9 mouse cellular contexts compared by ENCODE assay signal in the genomic region with DNA sequence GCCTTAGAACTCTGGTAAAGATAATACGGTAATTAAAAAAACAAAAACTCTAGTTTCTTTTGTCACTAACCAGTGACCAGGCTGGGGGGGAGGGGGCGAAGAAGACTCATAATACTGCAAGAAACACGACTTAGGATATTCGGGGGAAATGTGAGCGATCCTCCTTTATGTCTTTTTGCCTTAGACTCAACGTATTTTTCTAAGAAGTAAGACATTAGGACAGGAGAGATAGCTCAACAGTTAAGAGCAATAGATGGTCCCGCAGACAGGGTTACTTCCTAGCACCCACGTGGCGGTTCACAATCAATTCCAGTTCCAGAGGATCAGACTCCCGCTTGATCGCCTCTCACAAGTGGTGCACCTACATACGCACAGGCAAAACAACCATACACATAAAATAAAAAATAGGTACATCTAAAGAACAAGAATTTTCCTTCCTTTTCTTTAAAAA. TPM values are rescaled to one million over a fixed set of nuclear protein-coding genes. Genes with fewer than 3 reads are reported as not detected.
A peak's percentile ranks its signal among the peaks of the same experiment; 100 is the strongest.
DNase-seq lines count a peak whose midpoint lies in the region; ATAC-seq and TF ChIP-seq lines count a peak whose summit lies in the region.
"Had no signal": no experiment of that assay in that cellular context is flagged by ENCODE, and none has a peak within 500 bp of the region (broad histone marks: within the 10 kb centered on the region; RNA-seq: fewer than 3 reads in every experiment).

No protein-coding gene starts in this region.

- peaks cover 23% of the 10 kb centered on the region for H3K36me3 ChIP-seq in limb, embryonic 12.5 days
- H3K36me3 ChIP-seq in stomach, embryonic 16.5 days (ENCODE audit: control insufficient read depth, insufficient read depth, low read length): peaks cover 10% of the 10 kb centered on the region

- peaks cover 16% of the 10 kb centered on the region for H3K4me1 ChIP-seq in limb, embryonic 12.5 days (replicated peaks)
- H3K4me1 ChIP-seq in stomach, embryonic 16.5 days (ENCODE audit: control insufficient read depth, insufficient read depth, low read length): peaks cover 11% of the 10 kb centered on the region

- H3K4me2 ChIP-seq in limb, embryonic 12.5 days: peak overlapping the region; percentile 89
- H3K4me2 ChIP-seq in stomach, embryonic 16.5 days (ENCODE audit: low read depth, low read length): peak overlapping the region; percentile 74

- intact Hi-C loops in gastrocnemius, adult 2 months (cut with DNase I): no loop called here
- intact Hi-C loops in gastrocnemius, postnatal 36 days (cut with DNase I): loop anchor here (10.0 kb wide), 1 partner anchor 389 kb away; the partner anchor contains the start of gene Khdc4

- WGBS in limb, embryonic 12.5 days: 3% methylated on average over 12 of the region's 12 CpGs
- WGBS in stomach, embryonic 16.5 days: 1% methylated on average over 12 of the region's 12 CpGs

- peak overlapping the region; percentile 80 for H3K4me3 ChIP-seq in gastrocnemius, adult 2 months
- peak overlapping the region; percentile 73 for H3K4me3 ChIP-seq in limb, embryonic 12.5 days (replicated peaks)
- peak overlapping the region; percentile 69 for H3K4me3 ChIP-seq in stomach, embryonic 16.5 days (replicated peaks; ENCODE audit: low read length)

- H3K9me3 ChIP-seq in limb, embryonic 12.5 days: no peaks in the 10 kb centered on the region
- no peaks in the 10 kb centered on the region for H3K9me3 ChIP-seq in stomach, embryonic 16.5 days (replicated peaks; ENCODE audit: control insufficient read depth, low read length)

- TF ChIP-seq CTCF in gastrocnemius, adult 2 months (IDR thresholded peaks at IDR 0.05): no peak

- H3K27me3 ChIP-seq in limb, embryonic 12.5 days: no peaks in the 10 kb centered on the region
- no peaks in the 10 kb centered on the region for H3K27me3 ChIP-seq in stomach, embryonic 16.5 days (ENCODE audit: control insufficient read depth, insufficient read depth, low read length)

- peak overlapping the region; percentile 96 for H3K27ac ChIP-seq in gastrocnemius, adult 2 months
- H3K27ac ChIP-seq in limb, embryonic 12.5 days: peak overlapping the region; percentile 90
- H3K27ac ChIP-seq in stomach, embryonic 16.5 days (ENCODE audit: low read length): peak overlapping the region; percentile 97

- H3K9ac ChIP-seq in limb, embryonic 12.5 days (replicated peaks): peak overlapping the region; percentile 64
- H3K9ac ChIP-seq in stomach, embryonic 16.5 days (ENCODE audit: low read length): peak overlapping the region; percentile 85

- peak; percentile 8 for ATAC-seq in limb, embryonic 12.5 days (ENCODE audit: insufficient number of reproducible peaks, insufficient read depth, low FRiP score, low TSS enrichment, low read depth)
- 0 out of 2 replicates have a peak, but pooled peaks have one; percentile 15 for ATAC-seq in stomach, embryonic 16.5 days (ENCODE audit: insufficient read depth, low FRiP score)
- no peak; the same call in none of the 2 replicates for ATAC-seq in megakaryocyte progenitor cell, adult 5-6 weeks (replicated peaks; ENCODE audit: poor library complexity)

- DNase-seq in gastrocnemius, adult 2 months: no peak
- no peak for DNase-seq in gastrocnemius, postnatal 36 days
- peak; percentile 28 for DNase-seq in right cerebral cortex, postnatal 4 days
- DNase-seq in right cerebral cortex, adult 18-20 months: no peak
- no peak for DNase-seq in spleen, postnatal 10 days (ENCODE audit: low spot score in 2 of 2)

RNA-seq across cellular contexts. Expression of gene Tsacc, which starts 0.7 kb away (rescaled TPM):
- total RNA-seq in gastrocnemius, adult 2 months (2021): 1 to 10 TPM; 5.4 to 7.3 TPM
- total RNA-seq in gastrocnemius, postnatal 36 days (2021): 1 to 10 TPM; 4.2 to 5.3 TPM
- polyA plus RNA-seq in limb, embryonic 12.5 days (2016; fragmentation: Nextera tagmentation; extraction: Ambion mirVana): 13.5 and 14.3 TPM in 2 replicates
- 10.0 and 12.0 TPM in 2 replicates for polyA plus RNA-seq in stomach, embryonic 16.5 days (2015; fragmentation: Nextera tagmentation; extraction: Ambion mirVana)
- total RNA-seq in megakaryocyte progenitor cell, adult 5-6 weeks (2015): 10.3 and 12.2 TPM in 2 replicates
- 4.1 and 5.3 TPM in 2 replicates for total RNA-seq in megakaryocyte progenitor cell, adult 5-6 weeks (2017)

RNA-seq across cellular contexts. Expression of gene Cct3, which starts 0.8 kb away (rescaled TPM):
- total RNA-seq in gastrocnemius, adult 2 months (2021): 100 to 1,000 TPM in 1 of 2 experiments, 10 to 100 TPM in 1; 96.7 to 119 TPM
- 10 to 100 TPM; 85.5 to 97.0 TPM for total RNA-seq in gastrocnemius, postnatal 36 days (2021)
- polyA plus RNA-seq in limb, embryonic 12.5 days (2016; fragmentation: Nextera tagmentation; extraction: Ambion mirVana): 642 and 647 TPM in 2 replicates
- 424 and 435 TPM in 2 replicates for polyA plus RNA-seq in stomach, embryonic 16.5 days (2015; fragmentation: Nextera tagmentation; extraction: Ambion mirVana)
- total RNA-seq in megakaryocyte progenitor cell, adult 5-6 weeks (2015): 620 and 719 TPM in 2 replicates
- total RNA-seq in megakaryocyte progenitor cell, adult 5-6 weeks (2017): 355 and 383 TPM in 2 replicates

RNA-seq across cellular contexts. Expression of gene Gm38392, which starts 9.1 kb away (rescaled TPM):
- total RNA-seq in gastrocnemius, adult 2 months (2021): under 1 TPM; 0.74 to 0.95 TPM
- total RNA-seq in gastrocnemius, postnatal 36 days (2021): under 1 TPM; 0.35 to 0.51 TPM
- polyA plus RNA-seq in limb, embryonic 12.5 days (2016; fragmentation: Nextera tagmentation; extraction: Ambion mirVana): 0.25 TPM in 1 of 2 replicates, not detected in the other
- polyA plus RNA-seq in stomach, embryonic 16.5 days (2015; fragmentation: Nextera tagmentation; extraction: Ambion mirVana): 0.53 and 2.2 TPM in 2 replicates
- 0.10 TPM in 1 of 2 replicates, not detected in the other for total RNA-seq in megakaryocyte progenitor cell, adult 5-6 weeks (2015)
- total RNA-seq in megakaryocyte progenitor cell, adult 5-6 weeks (2017): not detected in 2 replicates
- total RNA-seq: hematopoietic stem cell, adult 5-6 weeks had no signal

RNA-seq across cellular contexts. Expression of gene Glmp, which starts 28.7 kb away (rescaled TPM):
- 10 to 100 TPM; 39.0 to 39.8 TPM for total RNA-seq in gastrocnemius, adult 2 months (2021)
- 10 to 100 TPM; 34.5 to 45.4 TPM for total RNA-seq in gastrocnemius, postnatal 36 days (2021)
- polyA plus RNA-seq in limb, embryonic 12.5 days (2016; fragmentation: Nextera tagmentation; extraction: Ambion mirVana): 143 and 164 TPM in 2 replicates
- 191 and 207 TPM in 2 replicates for polyA plus RNA-seq in stomach, embryonic 16.5 days (2015; fragmentation: Nextera tagmentation; extraction: Ambion mirVana)
- total RNA-seq in megakaryocyte progenitor cell, adult 5-6 weeks (2015): 86.5 and 116 TPM in 2 replicates
- 20.2 and 23.9 TPM in 2 replicates for total RNA-seq in megakaryocyte progenitor cell, adult 5-6 weeks (2017)

RNA-seq across cellular contexts. Expression of gene Tmem79, which starts 39.8 kb away (rescaled TPM):
- total RNA-seq in gastrocnemius, adult 2 months (2021): 1 to 10 TPM; 2.0 to 2.1 TPM
- 1 to 10 TPM; 2.0 to 2.4 TPM for total RNA-seq in gastrocnemius, postnatal 36 days (2021)
- 2.6 and 2.9 TPM in 2 replicates for polyA plus RNA-seq in limb, embryonic 12.5 days (2016; fragmentation: Nextera tagmentation; extraction: Ambion mirVana)
- polyA plus RNA-seq in stomach, embryonic 16.5 days (2015; fragmentation: Nextera tagmentation; extraction: Ambion mirVana): 41.3 and 58.9 TPM in 2 replicates
- 1.1 and 1.9 TPM in 2 replicates for total RNA-seq in megakaryocyte progenitor cell, adult 5-6 weeks (2015)
- total RNA-seq in megakaryocyte progenitor cell, adult 5-6 weeks (2017): 1.3 and 2.3 TPM in 2 replicates
